Mouse (Mus musculus): ENCODE data around the gene Olfr1111. TPM values are rescaled to one million over a fixed set of nuclear protein-coding genes. Genes with fewer than 3 reads are reported as not detected.
"Not testable (repeated sequence)": the region's sequence is repeated elsewhere in the genome, so short reads cannot be mapped to it uniquely, and the experiment has no call there.

Olfr1111 gene
- not detected for total RNA-seq (2022)

- DNase-seq (ENCODE audit: low spot score in 2 of 2), result no peak
Measured at GRCm38 (mm10) chr2:87152524-87152923, at the start of gene Olfr1111. Olfr1111 (minus strand) TSS chr2:87152624.

- no peak for DNase-seq (ENCODE audit: low spot score in 2 of 2)
Measured at GRCm38 (mm10) chr2:87187498-87187897, 35.1 kb upstream of the Olfr1111 start, which contains the start of gene Olfr1112. Olfr1112 (plus strand) TSS chr2:87187798.

GRCm38 (mm10) chr2:87167731-87168130, 15.3 kb upstream of the Olfr1111 start:
- not testable (repeated sequence) for DNase-seq (ENCODE audit: low spot score in 2 of 2)

GRCm38 (mm10) chr2:87140200-87140599, 12.2 kb downstream of the Olfr1111 start, which contains the start of gene Olfr1110:
Olfr1110 (minus strand) TSS chr2:87140300.
- no peak for DNase-seq (ENCODE audit: low spot score in 2 of 2)

GRCm38 (mm10) chr2:87114467-87114866, 38.0 kb downstream of the Olfr1111 start, which contains the start of gene Olfr259:
Olfr259 (minus strand) TSS chr2:87114567.
- DNase-seq (ENCODE audit: low spot score in 2 of 2), result no peak

Other genes starting within 250 kb of the Olfr1111 start
- not detected for gene Olfr1098, start 228.1 kb downstream of the Olfr1111 start, total RNA-seq (2022)
- not detected for gene Olfr1099, start 191.9 kb downstream of the Olfr1111 start, total RNA-seq (2022)
- not detected for gene Olfr1100, start 172.7 kb downstream of the Olfr1111 start, total RNA-seq (2022)
- gene Olfr1101, start 161.4 kb downstream of the Olfr1111 start, total RNA-seq (2022), result not detected
- gene Olfr1102, start 154.2 kb downstream of the Olfr1111 start, total RNA-seq (2022), result not detected
- not detected for gene Olfr1104, start 125.5 kb downstream of the Olfr1111 start, total RNA-seq (2022)
- gene Olfr1105, start 116.1 kb downstream of the Olfr1111 start, total RNA-seq (2022), result not detected
- not detected for gene Olfr1106, start 100.4 kb downstream of the Olfr1111 start, total RNA-seq (2022)
- not detected for gene Olfr1107, start 76.8 kb downstream of the Olfr1111 start, total RNA-seq (2022)
- not detected for gene Olfr1109, start 56.6 kb downstream of the Olfr1111 start, total RNA-seq (2022)
- gene Olfr259, start 38.1 kb downstream of the Olfr1111 start, total RNA-seq (2022), result not detected
- gene Olfr1110, start 12.3 kb downstream of the Olfr1111 start, total RNA-seq (2022), result not detected
- gene Olfr1112, start 35.2 kb upstream of the Olfr1111 start, total RNA-seq (2022), result not detected
- gene Olfr1113, start 56.3 kb upstream of the Olfr1111 start, total RNA-seq (2022), result not detected
- gene Olfr1115, start 95.4 kb upstream of the Olfr1111 start, total RNA-seq (2022), result not detected
- gene Olfr1116, start 114.9 kb upstream of the Olfr1111 start, total RNA-seq (2022), result not detected
- gene Olfr1118, start 155.0 kb upstream of the Olfr1111 start, total RNA-seq (2022), result not detected
- gene Olfr1120, start 202.2 kb upstream of the Olfr1111 start, total RNA-seq (2022), result not detected
- gene Olfr1121, start 217.3 kb upstream of the Olfr1111 start, total RNA-seq (2022), result not detected
- gene Olfr1122, start 233.2 kb upstream of the Olfr1111 start, total RNA-seq (2022), result under 1 TPM in 1 of 4 experiments, not detected in 3; 0.09 TPM

Data from left cerebral cortex, adult 8-10 months (tissue).